Mouse (Mus musculus) kidney, embryonic 16.5 days (tissue): ENCODE results near the gene Armc5. TPM values are rescaled to one million over a fixed set of nuclear protein-coding genes. Genes with fewer than 3 reads are reported as not detected.

Experiments
- ATAC-seq: fragments of 200-750 bp; cut with Nextera tagmentation; 2 replicates; pipeline ENCODE4 v1.8.0; 2017; ENCODE audit warnings: moderate TSS enrichment; ENCODE audit not compliant: low FRiP score, low TSS enrichment
- H3K27ac ChIP-seq: fragments of 300-500 bp; sonication (generic); 2 replicates; pipeline ENCODE4 v1.5.1; 2014; ENCODE audit warnings: low read length
- H3K27me3 ChIP-seq: fragments of 300-500 bp; sonication (generic); 2 replicates; pipeline ENCODE4 v1.6.1; 2014; ENCODE audit warnings: low read length, control low read depth, mixed read lengths; ENCODE audit not compliant: insufficient read depth
- H3K36me3 ChIP-seq: fragments of 300-500 bp; sonication (generic); 2 replicates; pipeline ENCODE4 v1.6.1; 2014; ENCODE audit warnings: low read length, control low read depth, mixed read lengths; ENCODE audit not compliant: insufficient read depth
- H3K4me1 ChIP-seq: fragments of 300-500 bp; sonication (generic); 2 replicates; pipeline ENCODE4 v1.6.1; 2014; ENCODE audit warnings: low read length, control low read depth, mixed read lengths; ENCODE audit not compliant: insufficient read depth
- H3K4me2 ChIP-seq: fragments of 300-500 bp; sonication (generic); replicated peaks from 2 replicates; pipeline ENCODE4 v1.6.1; 2014; ENCODE audit warnings: low read depth, low read length
- H3K4me3 ChIP-seq: fragments of 300-500 bp; sonication (generic); 2 replicates; pipeline ENCODE4 v1.5.1; 2014; ENCODE audit warnings: mild to moderate bottlenecking, low read length
- H3K9ac ChIP-seq: fragments of 300-500 bp; sonication (generic); replicated peaks from 2 replicates; pipeline ENCODE4 v1.6.1; 2014; ENCODE audit warnings: low read length
- H3K9me3 ChIP-seq: fragments of 300-500 bp; sonication (generic); 2 replicates; pipeline ENCODE4 v1.6.1; 2016; ENCODE audit warnings: low read length, control low read depth
- WGBS: fragments of 180-500 bp; shearing (Covaris S2); extraction: QIAGEN DNeasy Blood & Tissue Kit; methylation state at CpG from one replicate; pipeline ENCODE4 v1.1.7; 2014; 5-methylcytosine and 5-hydroxymethylcytosine counted together
- polyA plus RNA-seq: library from polyadenylated mRNA; unstranded; fragments of >200 nt; fragmentation: Nextera tagmentation; extraction: Ambion mirVana; gene quantifications from 2 replicates; pipeline ENCODE4 v1.2.1, GENCODE M21; 2015

Armc5 gene
- polyA plus RNA-seq, 1 experiment from 2014 or later, result 21.7 TPM

DNA sequence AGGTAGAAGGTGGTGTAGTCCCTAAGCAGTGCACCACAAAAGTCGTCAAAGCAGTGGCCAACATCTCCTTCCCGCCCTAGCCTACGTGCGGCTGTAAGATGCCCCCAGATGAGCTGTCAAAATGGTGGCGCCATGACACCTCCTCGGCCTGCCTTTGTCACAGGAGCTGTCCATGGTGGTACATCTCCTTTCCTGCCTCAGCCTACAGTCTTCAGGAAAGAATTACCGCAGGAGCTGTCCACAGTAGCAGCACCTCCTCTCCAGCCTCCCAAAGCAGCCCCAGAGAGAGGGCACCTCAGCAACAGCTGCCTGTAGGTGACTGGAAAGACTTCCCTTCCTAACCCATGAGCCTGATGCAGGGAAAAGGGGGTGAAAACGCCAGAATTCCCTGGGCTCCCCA lies 5.4 kb upstream of the Armc5 start:
- peaks cover 4% of the 10 kb centered on the region for H3K4me1 ChIP-seq
- H3K9me3 ChIP-seq, result no peaks in the 10 kb centered on the region
- 44% methylated on average over 8 of the region's 8 CpGs for WGBS
- peaks cover 4% of the 10 kb centered on the region for H3K36me3 ChIP-seq
- H3K27ac ChIP-seq, result no peak overlapping the region
- H3K9ac ChIP-seq, result no peak overlapping the region
- no peak for ATAC-seq
- H3K4me3 ChIP-seq, result no peak overlapping the region
- no peak overlapping the region for H3K4me2 ChIP-seq
- H3K27me3 ChIP-seq, result no peaks in the 10 kb centered on the region

DNA sequence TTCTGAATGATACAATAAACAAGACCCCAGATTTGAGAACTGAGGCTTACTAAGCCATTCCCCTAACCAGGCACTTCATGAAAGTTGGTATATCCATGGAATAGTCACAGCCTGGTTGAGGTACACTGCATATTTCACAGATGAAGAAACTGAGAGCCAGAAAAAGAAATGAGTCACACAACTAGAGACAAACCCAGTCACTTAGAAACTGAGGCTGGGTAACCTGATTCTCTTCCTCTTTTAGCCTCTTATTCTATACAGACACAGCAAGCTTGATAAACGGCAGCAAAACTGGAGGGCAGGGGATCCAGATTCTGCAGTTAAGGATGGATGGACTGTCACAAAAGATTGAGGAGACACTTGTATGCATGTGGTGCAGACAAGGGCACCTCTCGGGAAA lies 2.3 kb upstream of the Armc5 start:
- Histone ChIP-seq H3K36me3 (peaks cover 6% of the 10 kb centered on the region), H3K9me3 (no peaks in the 10 kb centered on the region), H3K27me3 (no peaks in the 10 kb centered on the region), H3K27ac (no peak overlapping the region), H3K9ac (no peak overlapping the region), H3K4me2 (no peak overlapping the region), H3K4me3 (no peak overlapping the region), H3K4me1 (peaks cover 15% of the 10 kb centered on the region)
- 80% methylated on average over 2 of the region's 2 CpGs for WGBS
- ATAC-seq, result no peak

DNA sequence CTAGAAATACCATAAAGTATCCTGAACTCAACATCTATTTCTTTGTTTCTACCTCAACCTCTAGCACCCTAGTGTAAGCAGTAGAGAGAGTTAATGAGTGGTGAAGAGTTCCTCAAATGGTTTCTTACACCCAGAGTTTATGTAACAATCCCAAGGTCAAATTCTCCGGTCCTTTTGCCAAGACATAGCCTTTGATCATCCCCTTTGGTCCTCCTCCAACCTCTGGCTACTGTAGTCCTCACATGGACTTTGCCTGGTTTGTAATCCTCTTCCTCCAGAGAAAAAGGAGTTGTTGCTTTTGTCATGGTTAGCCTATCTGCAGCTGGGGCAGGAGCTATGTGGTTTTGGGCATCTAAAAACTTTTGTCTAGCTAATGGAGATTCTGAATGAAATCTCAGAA lies 1.7 kb upstream of the Armc5 start:
- ATAC-seq, result no peak
- Histone ChIP-seq H3K9me3 (no peaks in the 10 kb centered on the region), H3K4me1 (peaks cover 15% of the 10 kb centered on the region), H3K27me3 (no peaks in the 10 kb centered on the region), H3K9ac (no peak overlapping the region), H3K27ac (no peak overlapping the region), H3K4me3 (no peak overlapping the region), H3K36me3 (peaks cover 12% of the 10 kb centered on the region), H3K4me2 (no peak overlapping the region)
- WGBS, result 89% methylated on average over 1 of the region's 1 CpGs

DNA sequence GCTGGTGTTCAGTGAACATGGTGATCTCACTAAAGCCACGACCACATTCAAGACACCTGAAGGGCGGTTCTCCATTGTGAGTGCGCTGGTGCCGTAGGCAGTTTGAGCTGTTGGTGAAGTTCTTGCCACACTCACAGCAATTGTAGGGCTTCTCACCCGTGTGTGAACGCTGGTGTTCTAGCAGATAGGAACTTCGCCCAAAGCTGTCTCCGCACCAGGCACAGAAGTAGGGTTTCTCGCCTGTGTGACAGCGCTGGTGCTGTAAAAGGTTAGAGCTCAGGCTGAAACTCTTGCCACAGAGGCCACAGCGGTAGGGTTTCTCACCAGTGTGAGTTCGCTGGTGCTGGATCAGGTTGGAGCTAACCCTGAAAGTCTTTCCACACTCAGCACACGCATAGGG lies 716 bp upstream of the Armc5 start:
- H3K9ac ChIP-seq, result peak overlapping the region; percentile 87

DNA sequence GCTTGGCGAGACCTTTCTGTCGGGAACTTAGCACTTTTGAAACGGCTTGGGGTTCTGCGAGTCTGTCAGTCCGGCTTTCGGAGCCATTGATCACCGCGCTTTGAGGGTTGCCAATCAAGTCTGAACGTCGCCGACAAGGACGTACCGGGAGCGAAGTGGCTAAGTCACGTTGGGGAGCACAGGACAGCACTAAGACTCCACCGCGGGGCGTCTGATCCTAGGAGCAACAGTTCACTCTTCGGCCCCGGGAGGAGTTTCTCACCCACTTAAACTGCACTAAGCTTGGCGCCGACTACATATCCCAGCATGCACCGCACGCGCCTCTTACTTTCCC lies 418 bp downstream of the Armc5 start:
- 0% methylated on average over 25 of the region's 25 CpGs for WGBS
- peak overlapping the region; percentile 82 for H3K4me2 ChIP-seq
- peak overlapping the region; percentile 98 for H3K27ac ChIP-seq
- H3K9ac ChIP-seq, result peak overlapping the region; percentile 87
- peaks cover 15% of the 10 kb centered on the region for H3K4me1 ChIP-seq
- H3K9me3 ChIP-seq, result no peaks in the 10 kb centered on the region
- no peak; the same call in 1 of the 2 replicates for ATAC-seq
- no peaks in the 10 kb centered on the region for H3K27me3 ChIP-seq
- H3K4me3 ChIP-seq, result peak overlapping the region; percentile 80
- peaks cover 30% of the 10 kb centered on the region for H3K36me3 ChIP-seq

More for the DNA sequence above, 716 bp upstream of the Armc5 start:
- no peaks in the 10 kb centered on the region for H3K27me3 ChIP-seq
- peak overlapping the region; percentile 98; the same call in 1 of the 2 replicates for H3K27ac ChIP-seq
- peaks cover 21% of the 10 kb centered on the region for H3K36me3 ChIP-seq
- H3K4me3 ChIP-seq, result no peak overlapping the region; the same call in 1 of the 2 replicates
- no peaks in the 10 kb centered on the region for H3K9me3 ChIP-seq
- H3K4me2 ChIP-seq, result peak overlapping the region; percentile 82; the same call in 1 of the 2 replicates
- no peak for ATAC-seq
- peaks cover 15% of the 10 kb centered on the region for H3K4me1 ChIP-seq
- WGBS, result 92% methylated on average over 13 of the region's 13 CpGs

DNA sequence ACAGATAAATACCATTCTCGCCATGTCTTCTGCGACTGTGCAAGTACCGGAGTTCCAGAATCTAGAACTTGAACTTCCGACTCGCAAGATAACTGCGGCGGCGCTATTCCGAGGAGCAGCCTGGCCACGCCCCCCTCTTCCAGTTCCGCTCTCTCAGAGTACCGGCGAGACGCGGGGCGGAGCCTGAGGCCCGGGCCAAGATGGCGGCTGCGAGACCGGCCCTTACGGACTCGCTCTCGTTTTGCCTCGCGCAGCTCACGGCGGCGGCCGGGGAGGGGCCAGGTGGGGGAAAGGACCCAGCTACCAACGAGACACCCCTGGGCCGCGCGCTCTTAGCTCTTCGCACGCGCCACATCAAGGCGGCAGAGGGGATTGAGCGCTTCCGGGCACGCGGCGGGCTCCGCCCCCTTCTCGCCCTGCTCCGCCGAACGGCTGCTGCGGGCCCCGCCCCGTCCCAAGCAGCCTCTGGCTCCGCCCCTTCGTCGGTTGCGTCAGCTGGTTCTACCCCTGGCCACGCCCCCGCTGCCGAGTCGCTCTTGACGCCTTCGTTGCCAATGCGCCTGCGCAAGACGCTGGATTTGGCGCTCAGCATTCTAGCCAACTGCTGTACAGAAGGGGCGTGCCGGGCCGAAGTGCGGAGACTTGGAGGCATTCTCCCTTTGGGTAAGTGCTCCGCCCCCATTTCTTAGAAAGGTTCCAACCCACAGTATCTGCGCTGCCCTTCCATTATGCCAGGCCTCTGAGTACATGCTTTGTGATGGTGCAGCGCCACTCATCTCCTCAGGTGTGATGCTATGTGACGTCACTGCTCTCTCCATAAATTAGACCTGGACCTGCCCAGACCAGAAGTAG lies 1.0 kb downstream of the Armc5 start, which contains the start of gene 9130023H24Rik:
9130023H24Rik (minus strand) TSS at position 105 of the 852 bp plus-strand sequence.
- peaks cover 36% of the 10 kb centered on the region for H3K36me3 ChIP-seq
- no peaks in the 10 kb centered on the region for H3K27me3 ChIP-seq
- under 1% methylated on average over 72 of the region's 72 CpGs for WGBS
- peak within 1 kb of the TSS; percentile 82 for H3K4me2 ChIP-seq
- ATAC-seq, result peak; percentile 91
- no peaks in the 10 kb centered on the region for H3K9me3 ChIP-seq
- peak within 1 kb of the TSS; percentile 98 for H3K27ac ChIP-seq
- H3K4me3 ChIP-seq, result peak within 1 kb of the TSS; percentile 80
- H3K4me1 ChIP-seq, result peaks cover 15% of the 10 kb centered on the region
- H3K9ac ChIP-seq, result peak within 1 kb of the TSS; percentile 87

DNA sequence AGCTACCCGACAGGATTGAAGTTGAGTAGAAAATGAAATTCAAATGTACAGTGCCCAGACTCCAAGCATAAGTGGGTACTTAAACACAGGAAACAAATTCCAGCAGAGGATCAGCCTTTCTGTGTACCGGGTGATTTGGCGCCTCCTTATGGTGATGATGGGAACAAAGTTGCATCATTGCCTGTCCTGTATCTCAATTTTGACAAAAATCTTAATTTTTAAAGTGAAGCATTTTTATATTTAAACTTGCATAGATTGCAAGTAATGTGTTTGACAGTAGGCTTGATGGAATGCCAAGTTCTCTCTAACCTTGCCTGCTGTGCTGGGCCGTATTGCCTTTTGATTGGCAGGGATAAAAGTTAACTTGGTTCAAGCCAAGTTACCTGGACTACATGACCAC lies 1.8 kb downstream of the Armc5 start:
- peaks cover 15% of the 10 kb centered on the region for H3K4me1 ChIP-seq
- H3K9ac ChIP-seq, result peak overlapping the region; percentile 63
- WGBS, result 23% methylated on average over 4 of the region's 4 CpGs
- peak overlapping the region; percentile 80 for H3K4me3 ChIP-seq
- H3K27ac ChIP-seq, result peak overlapping the region; percentile 85
- no peak for ATAC-seq
- no peaks in the 10 kb centered on the region for H3K9me3 ChIP-seq
- H3K36me3 ChIP-seq, result peaks cover 39% of the 10 kb centered on the region
- peak overlapping the region; percentile 79 for H3K4me2 ChIP-seq
- no peaks in the 10 kb centered on the region for H3K27me3 ChIP-seq

DNA sequence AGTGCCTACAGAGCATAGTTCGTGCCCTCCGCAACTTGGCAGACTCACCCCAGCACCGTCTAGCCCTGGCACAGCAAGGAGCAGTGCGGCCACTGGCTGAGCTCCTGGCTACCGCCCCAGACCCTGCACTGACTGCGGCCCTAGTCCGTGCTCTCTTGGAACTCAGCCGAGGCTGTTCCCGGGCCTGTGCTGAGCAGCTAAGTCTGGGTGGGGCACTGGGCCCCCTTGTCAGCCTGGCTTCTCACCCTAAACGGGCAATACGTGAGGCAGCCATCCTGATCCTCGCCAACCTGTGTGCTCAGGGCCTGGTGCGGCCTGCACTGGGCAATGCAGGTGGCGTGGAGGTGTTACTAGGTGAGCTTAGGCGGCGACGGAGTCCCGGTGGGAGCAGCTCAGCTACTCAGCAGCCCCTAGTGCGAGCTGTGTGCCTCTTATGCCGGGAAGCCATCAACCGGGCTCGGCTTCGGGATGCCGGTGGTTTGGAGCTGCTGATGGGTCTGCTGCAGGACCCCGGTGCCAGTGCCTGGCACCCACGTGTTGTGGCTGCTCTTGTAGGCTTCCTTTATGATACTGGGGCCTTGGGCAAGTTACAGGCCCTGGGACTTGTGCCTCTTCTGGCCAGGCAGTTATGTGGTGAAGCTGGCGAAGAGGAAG lies 3.1 kb downstream of the Armc5 start:
- no peak overlapping the region for H3K4me2 ChIP-seq
- H3K27me3 ChIP-seq, result no peaks in the 10 kb centered on the region
- no peaks in the 10 kb centered on the region for H3K9me3 ChIP-seq
- peaks cover 52% of the 10 kb centered on the region for H3K36me3 ChIP-seq
- no peak overlapping the region for H3K4me3 ChIP-seq
- 95% methylated on average over 27 of the region's 27 CpGs for WGBS
- no peak overlapping the region for H3K27ac ChIP-seq
- no peak overlapping the region for H3K9ac ChIP-seq
- no peak for ATAC-seq
- H3K4me1 ChIP-seq, result peaks cover 15% of the 10 kb centered on the region

DNA sequence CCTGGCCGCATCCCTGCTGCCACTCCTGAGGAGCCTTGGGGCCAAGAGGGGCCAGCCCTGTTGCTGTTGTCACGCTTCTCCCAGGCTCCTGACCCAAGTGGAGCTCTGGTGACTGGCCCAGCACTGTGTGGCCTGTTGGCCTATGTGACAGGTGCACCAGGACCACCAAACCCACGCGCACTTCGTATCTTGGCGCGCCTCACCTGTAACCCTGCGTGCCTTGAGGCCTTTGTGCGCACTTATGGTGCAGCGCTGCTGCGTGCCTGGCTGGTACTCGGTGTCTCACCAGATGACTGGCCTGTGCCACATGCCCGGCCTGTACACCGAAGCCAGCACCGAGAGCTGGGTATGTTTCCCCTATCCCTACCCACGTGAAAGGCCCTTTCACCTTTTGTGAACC lies 5.2 kb downstream of the Armc5 start:
- ATAC-seq, result no peak
- Histone ChIP-seq H3K4me3 (no peak overlapping the region), H3K27me3 (no peaks in the 10 kb centered on the region), H3K36me3 (peaks cover 49% of the 10 kb centered on the region), H3K4me2 (no peak overlapping the region), H3K4me1 (peaks cover 21% of the 10 kb centered on the region; the same call in 1 of the 2 replicates), H3K9me3 (no peaks in the 10 kb centered on the region), H3K27ac (no peak overlapping the region), H3K9ac (no peak overlapping the region)
- WGBS, result 96% methylated on average over 16 of the region's 16 CpGs

DNA sequence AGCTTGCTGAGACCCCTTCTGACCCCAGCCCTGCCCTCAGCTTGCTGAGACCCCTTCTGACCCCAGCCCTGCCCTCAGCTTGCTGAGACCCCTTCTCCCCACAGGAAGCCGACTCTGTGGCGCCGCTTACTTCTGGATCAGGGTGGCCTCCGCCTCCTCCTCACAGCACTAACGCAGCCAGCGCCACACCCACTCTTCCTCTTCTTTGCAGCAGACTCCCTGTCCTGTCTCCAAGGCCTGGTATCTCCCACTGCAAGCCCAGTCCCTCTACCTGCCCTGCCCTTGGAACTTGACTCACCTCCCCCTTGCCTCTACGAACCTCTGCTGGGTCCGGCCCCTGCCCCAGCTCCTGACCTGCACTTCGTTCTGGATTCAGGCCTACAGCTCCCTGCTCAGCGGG lies 6.8 kb downstream of the Armc5 start:
- no peak overlapping the region for H3K9ac ChIP-seq
- no peaks in the 10 kb centered on the region for H3K27me3 ChIP-seq
- no peaks in the 10 kb centered on the region for H3K9me3 ChIP-seq
- no peak overlapping the region for H3K4me2 ChIP-seq
- peaks cover 49% of the 10 kb centered on the region for H3K36me3 ChIP-seq
- H3K27ac ChIP-seq, result no peak overlapping the region
- peaks cover 25% of the 10 kb centered on the region for H3K4me1 ChIP-seq
- ATAC-seq, result no peak
- H3K4me3 ChIP-seq, result no peak overlapping the region
- 59% methylated on average over 10 of the region's 10 CpGs for WGBS
